Mouse (Mus musculus) brain, embryonic 14.5 days (tissue): ENCODE measurements around the gene Rnf187. TPM values are rescaled to one million over a fixed set of nuclear protein-coding genes. Genes with fewer than 3 reads are reported as not detected.
"Not testable (repeated sequence)": the region's sequence is repeated elsewhere in the genome, so short reads cannot be mapped to it uniquely, and the experiment has no call there.

Source experiments
- DNase-seq: peaks from one replicate; pipeline ENCODE4 v3.0.0-alpha.2; 2011; ENCODE audit warnings: low read depth
- CTCF ChIP-seq: fragments of 200-500 bp; IDR thresholded peaks from 2 replicates; pipeline ENCODE4 v1.5.1; 2012; ENCODE audit warnings: inconsistent platforms, mild to moderate bottlenecking, moderate library complexity, borderline replicate concordance; ENCODE audit not compliant: insufficient read depth, insufficient read length; ENCODE audit errors: extremely low read depth
- POLR2A ChIP-seq: fragments of 200-500 bp; IDR thresholded peaks from 2 replicates; pipeline ENCODE4 v1.6.1; 2012; ENCODE audit warnings: mild to moderate bottlenecking, inconsistent platforms, borderline replicate concordance; ENCODE audit not compliant: poor library complexity, insufficient read depth, insufficient read length, severe bottlenecking; ENCODE audit errors: extremely low read depth
- polyA plus RNA-seq: library from polyadenylated mRNA; depleted of rRNA; stranded (reverse); fragments of >200 nt; gene quantifications from 2 replicates; pipeline ENCODE4 v1.2.3, GENCODE M21; 2012

Rnf187 gene
- polyA plus RNA-seq, 1 experiment: 664 TPM

- no peak for DNase-seq
- TF ChIP-seq POLR2A (no peak), CTCF (no peak)
Measured at GRCm38 (mm10) chr11:58961364-58962177, 22.9 kb upstream of the Rnf187 start.

GRCm38 (mm10) chr11:58959921-58960465 lies 21.3 kb upstream of the Rnf187 start:
- DNase-seq: peak; percentile 93
- no peak for TF ChIP-seq POLR2A
- TF ChIP-seq CTCF: peak; percentile 31; the same call in 1 of the 2 replicates

- DNase-seq: no peak
- TF ChIP-seq CTCF (no peak), POLR2A (no peak)
Measured at GRCm38 (mm10) chr11:58959186-58959825, 20.6 kb upstream of the Rnf187 start.

GRCm38 (mm10) chr11:58958536-58958935 lies 19.8 kb upstream of the Rnf187 start:
- no peak for DNase-seq
- no peak for TF ChIP-seq POLR2A
- no peak for TF ChIP-seq CTCF

- TF ChIP-seq POLR2A: no peak
- no peak for TF ChIP-seq CTCF
- no peak for DNase-seq
Measured at GRCm38 (mm10) chr11:58957226-58957914, 18.7 kb upstream of the Rnf187 start.

- TF ChIP-seq POLR2A: no peak
- TF ChIP-seq CTCF: no peak
- no peak for DNase-seq
Measured at GRCm38 (mm10) chr11:58955868-58956257, 17.1 kb upstream of the Rnf187 start.

GRCm38 (mm10) chr11:58955143-58955867 lies 16.6 kb upstream of the Rnf187 start:
- no peak for TF ChIP-seq POLR2A
- no peak for TF ChIP-seq CTCF
- peak; percentile 69 for DNase-seq

- DNase-seq: peak; percentile 99
- TF ChIP-seq POLR2A (peak; percentile 5; the same call in 1 of the 2 replicates), CTCF (peak; percentile 34; the same call in 1 of the 2 replicates)
Measured at GRCm38 (mm10) chr11:58954420-58955142, 15.9 kb upstream of the Rnf187 start, which contains the start of the genes Hist3h2a and Trim17. Gene Hist3h2a, plus strand, starts transcription at chr11:58954685. Gene Trim17, plus strand, starts transcription at chr11:58954685.

- DNase-seq: not testable (repeated sequence)
Measured at GRCm38 (mm10) chr11:58954170-58954419, 15.4 kb upstream of the Rnf187 start.

- TF ChIP-seq POLR2A (no peak), CTCF (peak; percentile 12; the same call in 1 of the 2 replicates)
- peak; percentile 93 for DNase-seq
Measured at GRCm38 (mm10) chr11:58953351-58954169, 14.8 kb upstream of the Rnf187 start.

GRCm38 (mm10) chr11:58951210-58951609 lies 12.5 kb upstream of the Rnf187 start:
- peak; percentile 39 for DNase-seq
- TF ChIP-seq POLR2A: no peak
- TF ChIP-seq CTCF: no peak
